Mouse (Mus musculus) heart, embryonic 11.5 days (tissue): ENCODE data around the gene Vps4b. TPM values are rescaled to one million over a fixed set of nuclear protein-coding genes. Genes with fewer than 3 reads are reported as not detected.

Experiments
- ATAC-seq: fragments of 200-750 bp; cut with Nextera tagmentation; replicated peaks from 2 replicates; pipeline ENCODE4 v1.8.0; 2017; ENCODE audit warnings: moderate library complexity; ENCODE audit not compliant: insufficient number of reproducible peaks, low FRiP score, low TSS enrichment
- H3K27ac ChIP-seq: fragments of 300-500 bp; sonication (generic); 2 replicates; pipeline ENCODE4 v1.5.1; 2014; ENCODE audit warnings: mild to moderate bottlenecking, low read depth, low read length
- H3K27me3 ChIP-seq: fragments of 300-500 bp; sonication (generic); 2 replicates; pipeline ENCODE4 v1.6.1; 2014; ENCODE audit warnings: mild to moderate bottlenecking, low read length, mixed read lengths; ENCODE audit not compliant: control insufficient read depth, insufficient read depth
- H3K36me3 ChIP-seq: fragments of 300-500 bp; sonication (generic); 2 replicates; pipeline ENCODE4 v1.6.1; 2014; ENCODE audit warnings: mild to moderate bottlenecking, low read length, moderate library complexity, mixed read lengths; ENCODE audit not compliant: control insufficient read depth, insufficient read depth
- H3K4me1 ChIP-seq: fragments of 300-500 bp; sonication (generic); 2 replicates; pipeline ENCODE4 v1.6.1; 2014; ENCODE audit warnings: low read length; ENCODE audit not compliant: control insufficient read depth, insufficient read depth
- H3K4me2 ChIP-seq: fragments of 300-500 bp; sonication (generic); 2 replicates; pipeline ENCODE4 v1.6.1; 2014; ENCODE audit warnings: mild to moderate bottlenecking, moderate library complexity
- H3K4me3 ChIP-seq: fragments of 300-500 bp; sonication (generic); 2 replicates; pipeline ENCODE4 v1.5.1; 2014; ENCODE audit warnings: low read depth, low read length
- H3K9ac ChIP-seq: fragments of 300-500 bp; sonication (generic); 2 replicates; pipeline ENCODE4 v1.6.1; 2014; ENCODE audit warnings: mild to moderate bottlenecking, low read depth, low read length, moderate library complexity
- H3K9me3 ChIP-seq: fragments of 300-500 bp; sonication (generic); replicated peaks from 2 replicates; pipeline ENCODE4 v1.6.1; 2016; ENCODE audit warnings: low read length; ENCODE audit not compliant: control insufficient read depth
- whole genome bisulfite sequencing: fragments of 180-500 bp; shearing (Covaris S2); extraction: QIAGEN DNeasy Blood & Tissue Kit; methylation state at CpG from one replicate; pipeline ENCODE4 v1.1.7; 2014; ENCODE audit not compliant: insufficient replicate concordance; 5-methylcytosine and 5-hydroxymethylcytosine counted together
- polyA plus RNA-seq: library from polyadenylated mRNA; unstranded; fragments of >200 nt; fragmentation: Nextera tagmentation; extraction: Ambion mirVana; gene quantifications from 2 replicates; pipeline ENCODE4 v1.2.1, GENCODE M21; 2014

The Vps4b gene
- polyA plus RNA-seq, 1 experiment from 2014 or later = 47.6 TPM

DNA sequence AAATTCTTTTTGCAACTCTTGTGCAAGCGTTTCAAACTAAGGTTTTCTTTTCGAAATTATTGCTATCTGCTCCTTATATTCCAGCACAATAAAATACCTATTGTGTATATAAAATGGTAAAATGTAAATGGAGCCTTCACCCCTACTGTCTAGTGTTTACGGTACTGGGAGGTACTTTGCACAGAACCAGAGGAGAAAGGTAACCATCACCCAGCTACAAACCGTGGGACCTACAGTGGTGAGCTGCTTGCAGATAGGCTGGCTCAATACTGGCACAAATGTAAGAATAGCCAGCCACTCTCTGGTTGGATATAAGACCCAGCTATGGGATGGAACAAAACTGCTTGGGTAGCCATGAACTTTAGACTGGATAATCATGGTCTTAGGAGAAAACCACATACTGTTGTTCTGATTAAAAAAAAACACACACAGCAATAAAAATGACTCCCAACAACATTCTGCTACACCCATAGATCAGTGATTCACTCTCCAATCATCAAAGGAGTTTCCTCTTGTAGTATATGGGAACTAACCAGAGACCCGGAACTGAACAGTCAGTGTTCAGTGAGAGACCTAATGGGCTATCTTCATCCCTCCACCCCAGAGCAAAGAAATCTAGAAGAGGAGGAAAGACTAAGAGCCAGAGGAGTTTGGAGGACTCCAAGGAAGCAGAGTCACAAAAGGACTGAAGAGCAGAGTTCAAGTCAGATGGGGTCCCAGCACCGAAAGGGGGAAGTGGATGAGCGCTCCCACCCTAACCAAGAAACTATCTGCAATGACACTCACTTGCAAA is 655 bp upstream of the Vps4b start:
- no peaks in the 10 kb centered on the region for H3K36me3 ChIP-seq
- no peak for ATAC-seq
- no peak overlapping the region for H3K27ac ChIP-seq
- 0 out of 2 replicates have a peak, but pooled peaks cover 2% of the 10 kb centered on the region for H3K27me3 ChIP-seq
- WGBS = 60% methylated on average over 7 of the region's 7 CpGs
- peak overlapping the region; percentile 78 for H3K4me2 ChIP-seq
- H3K9ac ChIP-seq = peak overlapping the region; percentile 99; the same call in 1 of the 2 replicates
- H3K4me1 ChIP-seq = peaks cover 5% of the 10 kb centered on the region
- H3K9me3 ChIP-seq = no peaks in the 10 kb centered on the region
- H3K4me3 ChIP-seq = peak overlapping the region; percentile 99

- ATAC-seq = peak; percentile 91
- WGBS = 3% methylated on average over 51 of the region's 51 CpGs
- H3K4me3 ChIP-seq = peak overlapping the region; percentile 99
- no peaks in the 10 kb centered on the region for H3K9me3 ChIP-seq
- H3K36me3 ChIP-seq = no peaks in the 10 kb centered on the region
- H3K27ac ChIP-seq = peak overlapping the region; percentile 91
- peaks cover 5% of the 10 kb centered on the region for H3K4me1 ChIP-seq
- H3K9ac ChIP-seq = peak overlapping the region; percentile 99
- peak overlapping the region; percentile 78 for H3K4me2 ChIP-seq
- H3K27me3 ChIP-seq = 0 out of 2 replicates have a peak, but pooled peaks cover 2% of the 10 kb centered on the region
These were observed 640 bp downstream of the Vps4b start for GRCm38 (mm10) chr1:106795634-106796541.

- peaks cover 19% of the 10 kb centered on the region for H3K36me3 ChIP-seq
- H3K4me2 ChIP-seq = no peak overlapping the region
- no peaks in the 10 kb centered on the region for H3K27me3 ChIP-seq
- H3K9ac ChIP-seq = no peak overlapping the region
- WGBS = 89% methylated on average over 4 of the region's 4 CpGs
- ATAC-seq = no peak
- no peaks in the 10 kb centered on the region for H3K9me3 ChIP-seq
- H3K4me3 ChIP-seq = no peak overlapping the region
- H3K4me1 ChIP-seq = no peaks in the 10 kb centered on the region
- H3K27ac ChIP-seq = no peak overlapping the region
These were observed 21.6 kb downstream of the Vps4b start for GRCm38 (mm10) chr1:106774896-106775295.

DNA sequence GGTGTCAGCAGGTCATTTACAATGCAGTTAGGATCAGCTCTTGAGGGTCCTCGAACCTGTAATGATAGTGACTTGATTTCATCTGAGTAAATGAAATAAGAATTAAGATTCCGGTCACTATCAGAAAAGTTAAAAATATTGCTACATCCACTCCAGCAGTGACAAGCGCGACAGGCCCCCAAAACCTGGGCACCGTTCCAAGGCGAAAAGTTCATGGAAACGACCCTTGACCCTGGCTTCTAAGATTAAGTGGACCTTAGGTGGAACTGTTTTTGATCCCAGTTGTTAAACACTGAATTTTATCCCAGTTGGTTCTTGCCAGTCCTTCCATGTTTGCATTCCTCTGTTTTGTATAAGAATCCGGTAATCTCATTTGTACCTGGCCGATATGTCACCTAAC is 22.4 kb downstream of the Vps4b start:
- no peak overlapping the region for H3K4me3 ChIP-seq
- no peaks in the 10 kb centered on the region for H3K9me3 ChIP-seq
- no peak overlapping the region for H3K4me2 ChIP-seq
- 82% methylated on average over 9 of the region's 9 CpGs for WGBS
- H3K27ac ChIP-seq = no peak overlapping the region
- no peaks in the 10 kb centered on the region for H3K27me3 ChIP-seq
- H3K9ac ChIP-seq = no peak overlapping the region
- H3K36me3 ChIP-seq = peaks cover 14% of the 10 kb centered on the region; the same call in 1 of the 2 replicates
- H3K4me1 ChIP-seq = no peaks in the 10 kb centered on the region
- ATAC-seq = no peak

DNA sequence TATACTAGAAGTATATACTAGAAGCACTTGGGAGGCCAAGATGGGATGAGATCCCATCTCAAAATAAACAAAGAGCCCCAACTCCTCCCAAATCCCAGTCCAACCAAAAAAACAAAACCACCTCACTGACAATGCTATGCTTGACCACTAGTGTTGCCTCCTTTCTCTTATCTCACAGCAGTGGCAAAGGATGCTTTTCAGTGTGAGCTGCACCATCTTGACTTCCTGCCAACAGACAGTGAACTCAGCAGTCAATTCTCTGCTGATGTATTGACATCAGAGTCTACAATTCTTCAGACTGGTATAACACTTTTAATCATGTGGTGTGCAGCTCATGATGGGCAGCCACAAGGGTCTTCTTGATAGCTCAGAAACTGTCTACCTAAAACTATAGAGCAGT is 27.8 kb downstream of the Vps4b start:
- Histone ChIP-seq H3K36me3 (peaks cover 7% of the 10 kb centered on the region; the same call in 1 of the 2 replicates), H3K4me3 (no peak overlapping the region), H3K4me2 (no peak overlapping the region), H3K9ac (no peak overlapping the region), H3K27ac (no peak overlapping the region), H3K9me3 (no peaks in the 10 kb centered on the region), H3K4me1 (no peaks in the 10 kb centered on the region), H3K27me3 (no peaks in the 10 kb centered on the region)
- no peak for ATAC-seq

DNA sequence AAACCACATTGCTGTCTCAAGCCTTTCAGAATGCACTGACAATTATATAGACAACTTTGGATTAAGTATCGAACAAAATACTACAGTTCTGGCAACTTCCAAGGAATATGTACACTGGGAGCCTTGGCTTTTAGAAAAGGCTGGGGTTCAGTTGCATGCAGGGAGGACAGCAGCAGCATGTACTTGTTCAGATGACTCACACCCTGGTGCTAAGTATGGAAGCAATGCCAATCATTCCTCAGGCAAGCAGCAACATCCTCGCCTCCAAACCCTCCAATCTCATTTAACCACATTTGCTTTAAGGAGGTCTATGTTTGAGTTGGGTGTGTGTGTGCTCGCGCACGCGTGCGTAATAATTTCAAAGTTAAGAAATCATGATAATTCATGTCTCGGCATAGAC is 30.8 kb downstream of the Vps4b start:
- peaks cover 3% of the 10 kb centered on the region; the same call in 1 of the 2 replicates for H3K36me3 ChIP-seq
- no peak overlapping the region for H3K4me2 ChIP-seq
- no peak for ATAC-seq
- H3K9me3 ChIP-seq = no peaks in the 10 kb centered on the region
- no peak overlapping the region for H3K9ac ChIP-seq
- no peaks in the 10 kb centered on the region for H3K4me1 ChIP-seq
- WGBS = 89% methylated on average over 8 of the region's 8 CpGs
- H3K27me3 ChIP-seq = no peaks in the 10 kb centered on the region
- no peak overlapping the region for H3K27ac ChIP-seq
- H3K4me3 ChIP-seq = no peak overlapping the region

GRCm38 (mm10) chr1:106764846-106765245 is 31.7 kb downstream of the Vps4b start:
- 86% methylated on average over 2 of the region's 2 CpGs for WGBS
- H3K4me1 ChIP-seq = no peaks in the 10 kb centered on the region

DNA sequence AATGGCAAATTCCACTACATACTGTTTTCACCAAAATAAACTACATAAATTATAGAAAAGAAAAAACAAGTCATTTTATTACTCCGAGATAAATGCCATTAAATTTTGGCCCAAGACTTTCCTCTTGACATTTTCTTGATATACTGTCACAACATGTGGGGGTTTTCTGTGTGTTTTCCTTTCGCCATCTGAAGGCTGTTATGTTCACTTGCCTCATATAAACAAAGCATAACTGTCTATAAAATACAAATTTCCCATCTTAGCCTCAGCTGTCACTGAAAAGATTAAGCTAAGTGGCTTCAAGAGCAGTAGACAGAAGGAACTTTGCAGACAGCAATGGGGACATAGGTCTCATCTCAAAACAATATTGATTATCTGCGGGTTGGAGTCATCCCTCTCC is 32.2 kb downstream of the Vps4b start:
- 92% methylated on average over 3 of the region's 3 CpGs for WGBS
- ATAC-seq = no peak

More at GRCm38 (mm10) chr1:106764846-106765245, 31.7 kb downstream of the Vps4b start:
- Histone ChIP-seq H3K27me3 (no peaks in the 10 kb centered on the region), H3K27ac (no peak overlapping the region), H3K9me3 (no peaks in the 10 kb centered on the region), H3K36me3 (peaks cover 3% of the 10 kb centered on the region; the same call in 1 of the 2 replicates), H3K4me3 (no peak overlapping the region), H3K9ac (no peak overlapping the region), H3K4me2 (no peak overlapping the region)
- ATAC-seq = no peak

More for the DNA sequence above, 32.2 kb downstream of the Vps4b start:
- Histone ChIP-seq H3K9ac (no peak overlapping the region), H3K36me3 (peaks cover 3% of the 10 kb centered on the region; the same call in 1 of the 2 replicates), H3K4me1 (no peaks in the 10 kb centered on the region), H3K4me3 (no peak overlapping the region), H3K9me3 (no peaks in the 10 kb centered on the region), H3K27me3 (no peaks in the 10 kb centered on the region), H3K4me2 (no peak overlapping the region), H3K27ac (no peak overlapping the region)
